22 mouse cellular contexts compared by ENCODE assay signal in genomic region chr6:99919816-99920562, GRCm38 (mm10).
DNase-seq lines count a peak whose midpoint lies in the region; ATAC-seq and TF ChIP-seq lines count a peak whose summit lies in the region.
"Had no signal": no experiment of that assay in that cellular context is flagged by ENCODE, and none has a peak within 500 bp of the region (broad histone marks: within the 10 kb centered on the region; RNA-seq: fewer than 3 reads in every experiment).

No protein-coding gene starts in this region.

- no peak overlapping the region for H3K9ac ChIP-seq in forebrain, postnatal 0 days
- no peak overlapping the region for H3K9ac ChIP-seq in forebrain, embryonic 16.5 days (replicated peaks; ENCODE audit: low read depth, low read length)
- H3K9ac ChIP-seq in heart, embryonic 12.5 days = no peak overlapping the region
- H3K9ac ChIP-seq: embryonic facial prominence, embryonic 13.5 days; heart, embryonic 15.5 days; hindbrain, embryonic 12.5 days; midbrain, embryonic 13.5 days; neural tube, embryonic 12.5 days had no signal

- 0 out of 2 replicates have a peak, but pooled peaks have one; percentile 23 for ATAC-seq in forebrain, postnatal 0 days
- no peak for ATAC-seq in forebrain, embryonic 16.5 days
- no peak for ATAC-seq in heart, embryonic 12.5 days (ENCODE audit: insufficient number of reproducible peaks, low FRiP score)
- ATAC-seq: intestine, postnatal 0 days; midbrain, embryonic 13.5 days had no signal

- intact Hi-C loops in heart, postnatal 36 days (cut with DNase I) = no loop called here

- H3K4me3 ChIP-seq in forebrain, postnatal 0 days (ENCODE audit: low read depth, low read length) = no peak overlapping the region
- H3K4me3 ChIP-seq in forebrain, embryonic 16.5 days (replicated peaks; ENCODE audit: low read length) = no peak overlapping the region
- H3K4me3 ChIP-seq in heart, embryonic 12.5 days = no peak overlapping the region
- H3K4me3 ChIP-seq: embryonic facial prominence, embryonic 13.5 days; erythroblast, embryonic 14.5 days; heart, embryonic 15.5 days; hindbrain, embryonic 12.5 days; layer of hippocampus, adult 2 months; midbrain, embryonic 13.5 days; neural tube, embryonic 12.5 days had no signal

- H3K27me3 ChIP-seq in forebrain, postnatal 0 days (ENCODE audit: insufficient read depth, low read length) = no peaks in the 10 kb centered on the region
- H3K27me3 ChIP-seq in forebrain, embryonic 16.5 days (replicated peaks; ENCODE audit: control insufficient read depth, insufficient read depth, low read length) = no peaks in the 10 kb centered on the region
- peaks cover 42% of the 10 kb centered on the region for H3K27me3 ChIP-seq in heart, embryonic 12.5 days (replicated peaks)

- DNase-seq in forebrain, postnatal 0 days = peak; percentile 45
- peak; percentile 9 to 21 for DNase-seq in heart, postnatal 36 days
- peak; percentile 40 for DNase-seq in NIH3T3 (ENCODE audit: low read depth)
- peak; percentile 33 for DNase-seq in adrenal gland, postnatal 14 days
- no peak for DNase-seq in natural killer cell, adult 2 months (ENCODE audit: low spot score in 2 of 2)
- DNase-seq in cerebellum, postnatal 14 days = no peak
- DNase-seq: cerebellum, adult 11-12 months; cerebellum, postnatal 36 days; embryo, embryonic 11 days; gastrocnemius, postnatal 10 days; kidney, postnatal 25 days; thymus, postnatal 25 days had no signal

- no peak overlapping the region for H3K27ac ChIP-seq in forebrain, postnatal 0 days (ENCODE audit: low read depth, low read length)
- H3K27ac ChIP-seq in forebrain, embryonic 16.5 days (ENCODE audit: low read length) = no peak overlapping the region
- H3K27ac ChIP-seq in heart, embryonic 12.5 days (ENCODE audit: poor library complexity, severe bottlenecking) = no peak overlapping the region
- H3K27ac ChIP-seq: embryonic facial prominence, embryonic 13.5 days; heart, embryonic 15.5 days; hindbrain, embryonic 12.5 days; layer of hippocampus, adult 2 months; midbrain, embryonic 13.5 days; neural tube, embryonic 12.5 days had no signal

- 0 out of 2 replicates have a peak, but pooled peaks cover 3% of the 10 kb centered on the region for H3K4me1 ChIP-seq in forebrain, postnatal 0 days (ENCODE audit: insufficient read depth)
- peaks cover 14% of the 10 kb centered on the region for H3K4me1 ChIP-seq in forebrain, embryonic 16.5 days (replicated peaks; ENCODE audit: control insufficient read depth, insufficient read depth, low read length)
- peaks cover 5% of the 10 kb centered on the region for H3K4me1 ChIP-seq in heart, embryonic 12.5 days (replicated peaks)
- H3K4me1 ChIP-seq: neural tube, embryonic 12.5 days had no signal

- H3K9me3 ChIP-seq in forebrain, postnatal 0 days (ENCODE audit: low read length) = no peaks in the 10 kb centered on the region
- no peaks in the 10 kb centered on the region for H3K9me3 ChIP-seq in forebrain, embryonic 16.5 days (ENCODE audit: control insufficient read depth, low read length)
- 0 out of 2 replicates have a peak, but pooled peaks cover 3% of the 10 kb centered on the region for H3K9me3 ChIP-seq in heart, embryonic 12.5 days (replicated peaks)
- H3K9me3 ChIP-seq: embryonic facial prominence, embryonic 13.5 days; heart, embryonic 15.5 days; hindbrain, embryonic 12.5 days; midbrain, embryonic 13.5 days had no signal

- 59% methylated on average over 7 of the region's 7 CpGs for WGBS in forebrain, postnatal 0 days
- WGBS in forebrain, embryonic 16.5 days = 53% methylated on average over 7 of the region's 7 CpGs
- 69% methylated on average over 7 of the region's 7 CpGs for WGBS in heart, embryonic 12.5 days

- TF ChIP-seq CTCF in forebrain, postnatal 0 days (IDR thresholded peaks at IDR 0.05; ENCODE audit: low read depth) = no peak

- H3K36me3 ChIP-seq in forebrain, postnatal 0 days (ENCODE audit: insufficient read depth) = no peaks in the 10 kb centered on the region
- H3K36me3 ChIP-seq in forebrain, embryonic 16.5 days (ENCODE audit: control insufficient read depth, insufficient read depth) = no peaks in the 10 kb centered on the region
- H3K36me3 ChIP-seq in heart, embryonic 12.5 days = no peaks in the 10 kb centered on the region
- H3K36me3 ChIP-seq: embryonic facial prominence, embryonic 13.5 days; heart, embryonic 15.5 days; hindbrain, embryonic 12.5 days; midbrain, embryonic 13.5 days; neural tube, embryonic 12.5 days had no signal

- no peak overlapping the region for H3K4me2 ChIP-seq in forebrain, postnatal 0 days (ENCODE audit: low read depth)
- no peak overlapping the region for H3K4me2 ChIP-seq in forebrain, embryonic 16.5 days (ENCODE audit: low read length)
- H3K4me2 ChIP-seq in heart, embryonic 12.5 days = no peak overlapping the region
- H3K4me2 ChIP-seq: embryonic facial prominence, embryonic 13.5 days; heart, embryonic 15.5 days; hindbrain, embryonic 12.5 days; midbrain, embryonic 13.5 days; neural tube, embryonic 12.5 days had no signal

Comparison
In these comparisons a context has a peak if more than half of its experiments do, and no peak if none do; other contexts are left out.
1. DNase-seq: peak in forebrain, postnatal 0 days (single experiment), heart, postnatal 36 days (2 of 2), NIH3T3 (single experiment) and adrenal gland, postnatal 14 days (single experiment); none in natural killer cell, adult 2 months (0 of 2) and cerebellum, postnatal 14 days (0 of 2).